Mouse (Mus musculus) hindbrain, embryonic 11.5 days (tissue): ENCODE measurements around the gene Cldn8. TPM values are rescaled to one million over a fixed set of nuclear protein-coding genes. Genes with fewer than 3 reads are reported as not detected.

Source experiments
- ATAC-seq: fragments of 200-750 bp; cut with Nextera tagmentation; 2 replicates; pipeline ENCODE4 v1.8.0; 2017; ENCODE audit warnings: mild to moderate bottlenecking, moderate TSS enrichment, moderate library complexity; ENCODE audit not compliant: low FRiP score
- DNase-seq: peaks from one replicate; pipeline ENCODE4 v3.0.0-alpha.2; 2015; ENCODE audit warnings: low spot score
- H3K27ac ChIP-seq: fragments of 300-500 bp; sonication (generic); 2 replicates; pipeline ENCODE4 v1.5.1; 2014; ENCODE audit warnings: mild to moderate bottlenecking, low read depth, low read length
- H3K27me3 ChIP-seq: fragments of 300-500 bp; sonication (generic); 2 replicates; pipeline ENCODE4 v1.6.1; 2014; ENCODE audit warnings: mild to moderate bottlenecking, low read length, moderate library complexity, mixed read lengths; ENCODE audit not compliant: control insufficient read depth, insufficient read depth
- H3K36me3 ChIP-seq: fragments of 300-500 bp; sonication (generic); 2 replicates; pipeline ENCODE4 v1.6.1; 2014; ENCODE audit warnings: mild to moderate bottlenecking, low read length, moderate library complexity, mixed read lengths; ENCODE audit not compliant: control insufficient read depth, insufficient read depth
- H3K4me1 ChIP-seq: fragments of 300-500 bp; sonication (generic); replicated peaks from 2 replicates; pipeline ENCODE4 v1.6.1; 2014; ENCODE audit warnings: low read length, mixed read lengths; ENCODE audit not compliant: control insufficient read depth, insufficient read depth
- H3K4me2 ChIP-seq: fragments of 300-500 bp; sonication (generic); replicated peaks from 2 replicates; pipeline ENCODE4 v1.6.1; 2014; ENCODE audit warnings: mild to moderate bottlenecking, low read depth, low read length
- H3K4me3 ChIP-seq: fragments of 300-500 bp; sonication (generic); 2 replicates; pipeline ENCODE4 v1.5.1; 2014; ENCODE audit warnings: low read depth, low read length
- H3K9ac ChIP-seq: fragments of 300-500 bp; sonication (generic); 2 replicates; pipeline ENCODE4 v1.6.1; 2014; ENCODE audit warnings: low read depth, low read length
- H3K9me3 ChIP-seq: fragments of 300-500 bp; sonication (generic); 2 replicates; pipeline ENCODE4 v1.6.1; 2016; ENCODE audit warnings: low read length; ENCODE audit not compliant: control insufficient read depth
- whole genome bisulfite sequencing: fragments of 180-500 bp; shearing (Covaris S2); extraction: QIAGEN DNeasy Blood & Tissue Kit; methylation state at CpG from one replicate; pipeline ENCODE4 v1.1.7; 2014; 5-methylcytosine and 5-hydroxymethylcytosine counted together
- polyA plus RNA-seq: library from polyadenylated mRNA; unstranded; fragments of >200 nt; fragmentation: Nextera tagmentation; extraction: Ambion mirVana; gene quantifications from 2 replicates; pipeline ENCODE4 v1.2.1, GENCODE M21; 2014

The Cldn8 gene
- polyA plus RNA-seq, result 1.1 and 1.5 TPM in 2 replicates

DNA sequence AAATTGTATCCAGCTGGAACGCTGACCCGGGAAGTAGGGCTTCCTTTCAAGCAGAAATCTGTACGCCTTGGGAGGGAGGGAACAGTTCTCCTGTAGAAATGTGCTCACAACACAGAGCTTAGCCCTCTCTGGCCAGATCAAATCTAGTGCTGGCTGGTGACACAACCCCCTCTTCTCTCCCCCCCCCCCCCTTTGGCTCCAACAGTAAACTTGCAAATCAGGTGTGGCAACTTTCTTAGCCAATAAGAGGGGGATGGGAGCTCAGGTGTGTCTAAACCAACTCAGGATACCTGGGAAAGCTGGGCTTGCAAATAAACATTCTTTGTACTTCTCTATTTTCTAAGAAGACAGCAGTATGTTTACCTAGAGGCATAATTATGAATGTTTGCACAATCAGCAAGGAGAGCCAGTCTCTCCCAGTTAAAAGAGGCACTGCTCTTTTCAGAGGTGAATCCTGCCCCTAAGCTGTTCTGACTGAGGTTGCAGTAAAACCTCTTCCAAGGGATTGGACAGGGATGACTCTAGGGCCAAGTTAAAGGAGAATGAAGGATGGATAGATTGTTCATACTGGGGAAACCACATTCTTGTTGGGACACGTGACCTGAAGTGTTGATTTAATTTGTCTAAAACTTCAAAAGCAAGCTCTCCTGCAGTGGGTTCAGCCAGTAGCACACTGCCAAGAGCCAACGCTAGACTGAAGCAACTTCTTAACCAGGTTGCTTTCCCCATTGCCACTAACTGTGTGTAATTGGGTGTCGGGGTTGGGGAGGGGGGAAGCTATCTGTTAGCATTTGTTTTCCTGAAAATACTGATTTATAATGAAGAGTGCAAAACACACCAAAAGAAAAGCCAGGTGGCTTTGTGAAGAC, at the start of gene Cldn8:
Cldn8 (minus strand) TSS at position 139 of the 869 bp plus-strand sequence.
- H3K9ac ChIP-seq, result no peak within 1 kb of the TSS
- ATAC-seq, result 0 out of 2 replicates have a peak, but pooled peaks have one; percentile 27
- no peaks in the 10 kb centered on the region for H3K36me3 ChIP-seq
- no peak within 1 kb of the TSS for H3K4me3 ChIP-seq
- no peak within 1 kb of the TSS for H3K4me2 ChIP-seq
- no peaks in the 10 kb centered on the region for H3K4me1 ChIP-seq
- no peaks in the 10 kb centered on the region for H3K9me3 ChIP-seq
- DNase-seq, result no peak
- H3K27me3 ChIP-seq, result no peaks in the 10 kb centered on the region
- WGBS, result 73% methylated on average over 6 of the region's 6 CpGs
- H3K27ac ChIP-seq, result no peak within 1 kb of the TSS

GRCm38 (mm10) chr16:88612712-88613111, 49.7 kb upstream of the Cldn8 start:
- no peak overlapping the region for H3K4me2 ChIP-seq
- ATAC-seq, result peak; percentile 33; the same call in 1 of the 2 replicates

DNA sequence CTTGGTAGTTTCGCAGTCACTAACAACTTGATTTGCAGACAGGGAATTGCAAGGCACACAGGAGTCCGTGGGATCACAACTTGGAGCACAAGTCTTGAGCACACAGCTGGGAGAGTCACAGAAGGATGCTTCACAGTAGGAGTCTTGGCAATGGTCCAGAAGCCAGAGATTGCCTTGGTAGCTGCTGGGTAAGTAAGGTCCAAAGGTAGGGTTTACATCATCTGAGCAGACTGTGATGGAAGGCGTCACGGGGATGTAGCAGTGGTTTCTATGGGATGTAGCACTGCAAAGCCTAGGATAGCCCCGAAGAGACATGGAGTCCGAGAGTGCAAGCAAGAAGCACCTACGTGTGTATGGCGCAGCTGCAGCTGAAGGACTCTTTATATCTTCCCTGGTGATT, 48.9 kb upstream of the Cldn8 start, which contains the start of gene Krtap24-1:
Krtap24-1 (minus strand) TSS at position 358 of the 400 bp plus-strand sequence.
- H3K36me3 ChIP-seq, result no peaks in the 10 kb centered on the region
- H3K4me2 ChIP-seq, result no peak within 1 kb of the TSS
- WGBS, result 93% methylated on average over 8 of the region's 8 CpGs
- no peaks in the 10 kb centered on the region for H3K4me1 ChIP-seq
- DNase-seq, result no peak
- H3K9ac ChIP-seq, result no peak within 1 kb of the TSS
- no peak within 1 kb of the TSS for H3K27ac ChIP-seq
- no peaks in the 10 kb centered on the region for H3K27me3 ChIP-seq
- no peaks in the 10 kb centered on the region for H3K9me3 ChIP-seq
- no peak for ATAC-seq
- no peak within 1 kb of the TSS for H3K4me3 ChIP-seq

More at GRCm38 (mm10) chr16:88612712-88613111, 49.7 kb upstream of the Cldn8 start:
- no peak overlapping the region for H3K9ac ChIP-seq
- no peaks in the 10 kb centered on the region for H3K36me3 ChIP-seq
- no peaks in the 10 kb centered on the region for H3K9me3 ChIP-seq
- H3K27me3 ChIP-seq, result no peaks in the 10 kb centered on the region
- H3K4me3 ChIP-seq, result no peak overlapping the region
- DNase-seq, result peak; percentile 29
- WGBS, result 69% methylated on average over 4 of the region's 4 CpGs
- H3K4me1 ChIP-seq, result no peaks in the 10 kb centered on the region
- no peak overlapping the region for H3K27ac ChIP-seq

DNA sequence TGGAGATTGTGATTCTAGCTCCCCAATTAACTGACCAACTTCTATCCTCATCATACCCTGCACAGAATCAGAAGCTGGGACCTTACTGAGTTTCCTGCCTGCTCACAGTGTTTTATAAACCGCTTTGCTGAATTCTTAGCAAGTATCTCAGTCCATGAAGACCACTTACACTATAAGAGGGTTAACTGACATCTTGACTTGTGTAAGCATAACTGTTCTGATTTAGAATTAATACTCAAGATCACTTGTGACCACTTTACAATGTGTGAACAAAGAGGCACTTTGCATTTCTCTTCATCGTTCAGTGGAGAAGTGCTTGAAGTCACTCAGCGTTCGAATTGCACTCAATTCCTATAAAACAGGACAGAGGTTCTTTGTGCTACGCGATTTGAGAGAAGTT, 41.6 kb upstream of the Cldn8 start:
- Histone ChIP-seq H3K36me3 (no peaks in the 10 kb centered on the region), H3K4me2 (no peak overlapping the region), H3K9ac (no peak overlapping the region), H3K4me1 (no peaks in the 10 kb centered on the region), H3K27ac (no peak overlapping the region), H3K27me3 (no peaks in the 10 kb centered on the region), H3K4me3 (no peak overlapping the region), H3K9me3 (no peaks in the 10 kb centered on the region)
- ATAC-seq, result no peak
- DNase-seq, result no peak
- whole genome bisulfite sequencing, result 93% methylated on average over 6 of the region's 6 CpGs

- H3K9ac ChIP-seq, result no peak overlapping the region
- H3K9me3 ChIP-seq, result no peaks in the 10 kb centered on the region
- H3K27ac ChIP-seq, result no peak overlapping the region
- H3K4me2 ChIP-seq, result no peak overlapping the region
- H3K4me3 ChIP-seq, result no peak overlapping the region
- H3K4me1 ChIP-seq, result no peaks in the 10 kb centered on the region
- no peaks in the 10 kb centered on the region for H3K27me3 ChIP-seq
- H3K36me3 ChIP-seq, result no peaks in the 10 kb centered on the region
- ATAC-seq, result no peak
- 44% methylated on average over 1 of the region's 1 CpGs for WGBS
- no peak for DNase-seq
These were observed 39.5 kb upstream of the Cldn8 start for GRCm38 (mm10) chr16:88602464-88602863.

- 85% methylated on average over 8 of the region's 8 CpGs for WGBS
- H3K27ac ChIP-seq, result no peak overlapping the region
- H3K9ac ChIP-seq, result no peak overlapping the region
- H3K4me1 ChIP-seq, result no peaks in the 10 kb centered on the region
- no peak overlapping the region for H3K4me3 ChIP-seq
- H3K4me2 ChIP-seq, result no peak overlapping the region
- H3K9me3 ChIP-seq, result no peaks in the 10 kb centered on the region
- no peaks in the 10 kb centered on the region for H3K27me3 ChIP-seq
- ATAC-seq, result no peak
- H3K36me3 ChIP-seq, result no peaks in the 10 kb centered on the region
- DNase-seq, result no peak
These were observed 37.3 kb upstream of the Cldn8 start for GRCm38 (mm10) chr16:88600303-88600702.

- ATAC-seq (no peak), DNase-seq (no peak)
- H3K4me3 ChIP-seq, result no peak overlapping the region
- H3K27ac ChIP-seq, result no peak overlapping the region
- WGBS, result 75% methylated on average over 16 of the region's 16 CpGs
- no peaks in the 10 kb centered on the region for H3K4me1 ChIP-seq
- no peak overlapping the region for H3K9ac ChIP-seq
- no peaks in the 10 kb centered on the region for H3K9me3 ChIP-seq
- H3K27me3 ChIP-seq, result no peaks in the 10 kb centered on the region
- no peaks in the 10 kb centered on the region for H3K36me3 ChIP-seq
- no peak overlapping the region for H3K4me2 ChIP-seq
These were observed 36.7 kb upstream of the Cldn8 start for GRCm38 (mm10) chr16:88599504-88600237.

GRCm38 (mm10) chr16:88592758-88593157, 29.8 kb upstream of the Cldn8 start:
- Histone ChIP-seq H3K9me3 (no peaks in the 10 kb centered on the region), H3K27me3 (no peaks in the 10 kb centered on the region), H3K27ac (no peak overlapping the region), H3K4me2 (no peak overlapping the region), H3K4me3 (no peak overlapping the region), H3K4me1 (no peaks in the 10 kb centered on the region), H3K9ac (no peak overlapping the region), H3K36me3 (no peaks in the 10 kb centered on the region)
- peak; percentile 16 for DNase-seq
- no peak for ATAC-seq
